Mouse (Mus musculus): ENCODE results near the gene Fcrl1.
"Not testable (repeated sequence)": the region's sequence is repeated elsewhere in the genome, so short reads cannot be mapped to it uniquely, and the experiment has no call there.

Fcrl1 gene

GRCm38 (mm10) chr3:87376195-87377165 is at the start of gene Fcrl1:
Gene Fcrl1 (plus strand): TSS chr3:87376387.
- peak; percentile 35 for DNase-seq (ENCODE audit: low spot score)

DNA sequence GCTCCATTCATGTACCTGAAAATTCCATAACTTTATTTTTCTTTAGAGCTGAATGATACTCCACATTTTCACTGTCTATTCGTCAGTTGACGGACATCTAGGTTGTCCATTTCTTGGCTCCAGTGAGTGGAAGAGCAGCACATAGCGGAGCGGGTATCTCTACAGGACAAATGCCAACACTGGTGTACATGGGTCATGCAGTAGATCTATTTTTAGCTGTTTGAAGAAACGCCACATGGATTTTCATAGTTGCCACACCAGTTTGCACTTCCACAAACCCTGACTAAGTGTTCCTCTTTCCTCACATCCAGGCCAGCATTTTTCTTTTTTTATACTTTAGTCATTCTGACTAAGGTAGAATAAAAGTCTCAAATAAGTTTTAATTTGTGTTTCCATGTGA is 38.3 kb upstream of the Fcrl1 start:
- DNase-seq (ENCODE audit: low spot score): no peak

DNA sequence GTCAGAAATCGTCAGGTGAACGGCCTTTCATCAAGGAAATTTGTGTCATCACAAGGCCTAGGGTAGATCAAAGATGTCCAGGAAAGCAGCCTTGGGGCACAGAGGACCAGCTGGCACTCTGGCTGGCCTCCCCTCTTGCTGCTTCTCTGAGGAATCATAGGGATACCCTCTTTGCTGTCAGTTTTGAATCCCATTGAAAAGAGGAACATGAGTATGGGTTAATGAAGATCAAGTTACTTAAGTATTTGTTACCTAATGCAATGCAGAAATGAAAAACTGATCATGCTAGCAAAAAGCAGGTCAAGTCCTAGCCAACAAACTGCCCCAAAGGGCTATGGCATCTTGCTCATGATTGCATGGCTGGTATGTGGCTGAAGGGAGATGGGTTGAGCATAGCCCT is 25.2 kb upstream of the Fcrl1 start:
- not testable (repeated sequence) for DNase-seq (ENCODE audit: low spot score)

DNA sequence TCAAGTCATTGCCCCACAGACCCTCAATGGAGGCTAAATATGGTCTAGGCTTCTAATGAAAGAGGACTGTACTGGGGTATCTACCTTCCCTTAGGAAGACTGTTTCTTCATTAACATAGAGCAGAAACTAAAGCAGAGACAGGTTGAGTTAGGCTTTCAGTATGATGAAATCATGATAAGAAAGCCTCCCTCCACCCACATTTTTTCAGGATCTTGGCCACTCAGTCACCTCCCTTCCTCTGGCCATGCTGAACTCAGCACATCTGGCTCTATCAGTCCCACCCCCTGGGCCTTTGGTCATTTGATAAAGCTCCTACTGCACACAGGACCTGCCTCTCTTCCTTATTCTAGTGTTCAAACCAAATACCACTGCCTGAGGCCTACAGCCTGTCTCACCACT is 18.6 kb upstream of the Fcrl1 start, which contains the start of gene Cd5l:
Gene Cd5l (plus strand): TSS at position 301 of the 400 bp plus-strand sequence.
- no peak for DNase-seq (ENCODE audit: low spot score)

GRCm38 (mm10) chr3:87359215-87359614 is 17.0 kb upstream of the Fcrl1 start:
- DNase-seq (ENCODE audit: low spot score): no peak

DNA sequence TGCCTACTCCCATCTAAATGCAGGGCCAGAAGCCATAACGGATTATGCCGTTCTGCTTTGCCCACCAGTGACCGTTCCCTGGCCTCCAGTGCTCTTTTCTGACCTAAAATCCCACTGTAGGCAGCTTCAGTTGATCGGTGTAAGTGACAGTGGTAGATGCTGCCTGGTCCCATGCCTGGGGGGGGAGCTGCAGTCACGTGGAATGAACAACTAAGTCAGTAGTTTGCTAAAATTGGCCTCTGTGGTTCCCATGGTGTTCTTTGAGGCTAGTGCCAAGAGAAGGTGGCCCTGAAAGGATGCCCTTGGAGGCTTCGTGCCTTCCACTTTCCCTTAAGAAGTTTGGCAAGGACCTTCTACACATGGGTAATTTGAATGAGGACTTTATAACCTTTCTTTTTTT is 15.7 kb upstream of the Fcrl1 start:
- no peak for DNase-seq (ENCODE audit: low spot score)

- no peak for DNase-seq (ENCODE audit: low spot score)
These were observed 10.5 kb upstream of the Fcrl1 start for GRCm38 (mm10) chr3:87365691-87366090.

DNA sequence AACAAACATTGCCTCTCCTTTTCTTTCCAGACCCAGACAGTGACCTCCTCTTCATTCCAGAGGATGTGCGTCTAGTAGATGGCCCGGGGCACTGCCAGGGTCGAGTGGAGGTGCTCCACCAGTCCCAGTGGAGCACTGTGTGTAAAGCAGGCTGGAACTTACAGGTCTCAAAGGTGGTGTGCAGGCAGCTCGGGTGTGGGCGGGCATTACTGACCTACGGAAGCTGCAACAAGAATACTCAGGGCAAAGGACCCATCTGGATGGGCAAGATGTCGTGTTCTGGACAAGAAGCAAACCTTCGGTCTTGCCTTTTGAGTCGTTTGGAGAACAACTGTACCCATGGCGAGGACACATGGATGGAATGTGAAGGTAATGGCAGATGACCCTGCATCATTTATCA is 8.7 kb upstream of the Fcrl1 start:
- DNase-seq (ENCODE audit: low spot score): no peak

DNA sequence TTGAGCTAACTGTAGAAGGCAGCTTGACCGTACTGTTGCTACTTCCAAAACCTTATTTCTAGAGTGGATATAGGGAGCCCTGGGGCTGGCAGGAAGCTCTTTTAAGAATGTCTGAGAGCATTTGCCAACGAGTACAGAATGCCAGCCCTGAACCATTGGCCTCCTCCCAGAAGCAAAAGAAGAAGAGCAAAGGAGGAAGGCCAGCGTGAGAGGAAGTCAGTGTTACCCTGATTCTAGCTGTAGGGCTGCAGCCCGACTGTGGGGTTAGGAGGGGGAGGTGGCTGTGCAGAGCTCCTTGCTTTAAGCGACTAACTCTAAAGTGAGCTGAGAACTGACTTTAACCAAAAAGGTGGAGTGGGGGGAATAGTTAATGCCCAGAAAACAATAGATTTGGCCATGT is 7.0 kb upstream of the Fcrl1 start:
- DNase-seq (ENCODE audit: low spot score): no peak

DNA sequence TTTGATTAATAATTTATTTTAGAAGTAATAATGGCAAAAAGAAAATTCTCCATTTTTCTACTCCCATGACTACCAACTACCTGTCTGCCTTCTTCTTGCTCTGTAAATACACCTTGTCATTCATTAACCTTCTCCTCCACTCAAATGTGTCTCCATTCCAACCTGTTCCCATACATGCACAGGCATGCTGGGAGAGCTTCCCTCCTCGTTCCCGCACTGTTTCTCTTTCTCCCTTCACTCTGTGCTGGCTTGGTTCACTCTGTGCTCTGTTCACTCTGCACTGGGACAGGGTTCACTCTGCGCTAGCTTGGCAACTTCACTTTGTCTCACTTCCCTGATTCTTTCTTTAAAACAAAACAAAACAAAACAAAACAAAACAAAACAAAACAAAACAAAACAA is 1.0 kb downstream of the Fcrl1 start:
- DNase-seq (ENCODE audit: low spot score): no peak

DNA sequence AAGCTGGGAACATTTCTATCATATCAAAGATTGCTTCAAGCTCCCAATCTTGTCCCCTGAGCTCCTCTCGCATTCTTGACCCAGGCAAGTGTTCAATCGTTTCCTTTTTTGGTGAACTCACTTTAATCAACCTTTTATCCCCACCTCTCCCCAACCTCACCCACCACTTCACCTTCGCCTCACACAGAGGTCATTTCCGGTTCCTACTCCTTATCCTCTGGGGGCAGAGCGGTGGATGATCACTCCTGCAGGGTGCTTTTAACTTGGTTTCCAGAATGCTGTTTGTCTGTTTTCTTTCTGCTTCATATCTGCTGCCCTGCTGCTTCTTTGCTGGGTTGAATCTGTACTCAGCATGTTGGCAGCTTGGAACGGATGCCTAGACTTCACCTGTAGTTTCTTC is 1.5 kb downstream of the Fcrl1 start:
- DNase-seq (ENCODE audit: low spot score): no peak

- DNase-seq (ENCODE audit: low spot score): peak; percentile 28
These were observed 3.6 kb downstream of the Fcrl1 start for GRCm38 (mm10) chr3:87379641-87380315.

GRCm38 (mm10) chr3:87381806-87382712 is 5.9 kb downstream of the Fcrl1 start:
- no peak for DNase-seq (ENCODE audit: low spot score)

DNA sequence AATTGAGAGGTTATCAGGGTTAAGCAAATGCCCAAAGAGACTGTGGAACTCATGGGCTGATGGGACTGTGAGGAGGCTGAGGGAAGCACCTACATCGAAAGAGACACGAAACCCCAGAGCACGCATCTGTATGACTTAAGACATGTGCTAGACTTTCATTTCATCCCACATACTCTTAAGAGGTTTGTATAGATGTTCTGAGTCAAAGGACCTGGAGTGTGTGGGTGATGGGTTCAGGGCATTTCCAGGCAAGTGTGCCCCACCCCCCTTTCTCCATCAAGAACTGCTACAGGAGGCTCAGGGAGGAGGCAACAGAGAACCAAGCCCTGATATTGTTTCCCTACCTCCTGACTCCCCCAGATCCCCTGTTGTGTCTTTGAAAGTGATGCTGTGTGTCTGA is 7.1 kb downstream of the Fcrl1 start:
- DNase-seq (ENCODE audit: low spot score): no peak

DNA sequence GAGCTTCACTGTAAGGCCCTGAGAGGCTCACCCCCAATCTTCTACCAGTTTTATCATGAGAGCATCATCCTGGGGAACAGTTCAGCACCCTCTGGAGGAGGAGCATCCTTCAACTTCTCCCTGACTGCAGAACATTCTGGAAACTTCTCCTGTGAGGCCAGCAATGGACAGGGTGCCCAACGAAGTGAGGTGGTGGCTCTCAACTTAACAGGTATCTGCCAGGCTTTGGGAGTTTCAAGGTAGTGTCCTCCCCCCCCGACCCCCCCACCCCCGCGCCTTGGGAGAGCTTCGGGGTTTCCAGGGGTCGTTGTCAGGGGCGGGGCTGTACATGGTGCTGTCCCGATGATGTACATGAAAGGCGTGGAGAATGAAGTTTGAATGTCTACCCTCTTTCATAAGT is 8.9 kb downstream of the Fcrl1 start:
- DNase-seq (ENCODE audit: low spot score): no peak

- no peak for DNase-seq (ENCODE audit: low spot score)
These were observed 14.7 kb downstream of the Fcrl1 start for GRCm38 (mm10) chr3:87390935-87391334.

DNA sequence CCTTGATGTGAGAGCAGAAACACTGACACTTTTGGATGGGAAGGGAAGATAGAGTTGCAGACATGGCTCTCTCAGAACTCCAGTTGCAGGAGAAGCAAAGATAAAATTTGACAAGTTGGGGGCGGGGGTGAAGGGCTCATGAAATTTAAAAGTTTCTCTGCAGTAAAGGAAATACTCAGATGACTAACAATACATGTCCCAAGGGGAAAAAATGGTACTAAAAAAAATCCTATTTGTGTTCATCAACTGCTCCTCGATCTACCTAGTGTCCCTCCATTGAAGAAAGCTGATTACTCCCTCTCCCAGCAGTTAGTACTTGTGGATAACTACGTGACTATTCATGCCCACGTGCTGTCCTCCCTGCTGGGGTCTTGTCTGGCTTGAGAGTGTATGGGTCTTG is 22.6 kb downstream of the Fcrl1 start:
- DNase-seq (ENCODE audit: low spot score): no peak

DNA sequence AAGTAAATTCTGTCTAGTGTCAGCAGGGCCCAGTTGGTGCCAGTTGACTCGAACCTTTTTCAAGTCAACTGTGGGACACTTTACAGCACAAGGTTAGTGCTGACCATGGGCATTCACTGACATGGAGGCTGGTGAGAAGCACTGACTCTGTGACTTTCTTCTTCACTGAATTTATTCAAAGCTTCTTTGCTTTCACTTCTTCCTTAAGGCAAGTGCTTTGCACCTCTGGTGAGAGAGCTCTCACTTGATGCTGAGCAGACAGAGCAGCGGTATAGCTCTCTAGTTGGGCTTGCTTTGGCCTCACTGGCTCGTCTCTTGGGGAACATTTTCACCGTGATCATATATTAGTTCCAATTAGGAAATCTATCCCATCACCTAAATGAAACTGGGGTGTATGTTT is 23.7 kb downstream of the Fcrl1 start:
- no peak for DNase-seq (ENCODE audit: low spot score)

DNA sequence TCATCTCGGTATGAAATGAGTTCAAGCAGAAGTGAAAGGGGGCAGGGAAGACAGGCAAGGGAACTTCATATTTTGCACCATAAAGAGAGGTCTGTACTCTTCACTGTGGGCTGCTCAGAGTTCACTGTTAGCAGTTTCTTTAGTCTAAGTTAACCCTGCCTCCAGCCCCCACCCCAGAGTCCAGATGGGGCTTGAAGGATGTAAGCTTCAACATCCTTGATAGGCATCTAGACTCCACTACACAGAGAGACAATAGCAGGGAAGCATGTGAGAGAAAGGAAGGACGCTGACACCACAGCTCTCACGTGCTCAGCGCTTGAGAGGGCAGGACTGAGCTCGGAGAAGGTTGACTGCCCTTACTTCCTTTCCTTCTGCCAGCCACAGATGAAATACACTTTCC is 25.1 kb downstream of the Fcrl1 start:
- DNase-seq (ENCODE audit: low spot score): peak; percentile 40

DNA sequence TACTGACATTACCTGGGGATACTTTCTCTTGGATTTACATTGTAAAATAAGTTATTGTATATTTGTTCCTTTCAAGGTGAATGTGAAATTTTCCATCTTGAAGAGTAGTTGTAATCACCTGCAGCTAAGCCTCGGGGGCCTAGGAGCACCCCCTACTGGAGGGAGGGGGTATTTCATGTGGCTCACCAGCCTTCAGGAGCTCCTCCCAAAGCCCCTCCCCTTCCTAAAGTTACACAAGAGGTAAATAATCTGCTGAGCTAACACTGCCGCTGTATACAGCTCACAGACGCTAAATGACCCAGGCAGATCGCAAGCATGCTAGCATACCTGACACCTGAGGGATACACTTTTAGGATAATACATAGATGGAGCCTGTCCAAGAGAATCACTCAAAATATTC is 32.0 kb downstream of the Fcrl1 start:
- peak; percentile 52 for DNase-seq (ENCODE audit: low spot score)

GRCm38 (mm10) chr3:87409196-87409935 is 33.2 kb downstream of the Fcrl1 start:
- no peak for DNase-seq (ENCODE audit: low spot score)
